Mouse (Mus musculus) heart, postnatal 0 days (tissue): Measurements from ENCODE around the gene Lrcol1.

Experiments used
- CTCF ChIP-seq: IDR thresholded peaks from 2 replicates; pipeline ENCODE4 v1.5.1; 2016; ENCODE audit warnings: antibody characterized with exemption, control low read depth, low read depth
- EP300 ChIP-seq: IDR thresholded peaks from 2 replicates; pipeline ENCODE4 v1.6.1; 2016; ENCODE audit warnings: antibody characterized with exemption, low read depth

- no peak for TF ChIP-seq CTCF
- TF ChIP-seq EP300 = no peak
Measured at GRCm38 (mm10) chr5:110385263-110385662, 40.7 kb downstream of the Lrcol1 start.
